Mouse (Mus musculus) kidney, postnatal 14 days (tissue): ENCODE results near the gene Rplp2.
"Not testable (repeated sequence)": the region's sequence is repeated elsewhere in the genome, so short reads cannot be mapped to it uniquely, and the experiment has no call there.

Experiments
- DNase-seq: peaks from one replicate; pipeline ENCODE4 v3.0.0; 2022; ENCODE audit warnings: mixed read lengths

Gene Rplp2

DNA sequence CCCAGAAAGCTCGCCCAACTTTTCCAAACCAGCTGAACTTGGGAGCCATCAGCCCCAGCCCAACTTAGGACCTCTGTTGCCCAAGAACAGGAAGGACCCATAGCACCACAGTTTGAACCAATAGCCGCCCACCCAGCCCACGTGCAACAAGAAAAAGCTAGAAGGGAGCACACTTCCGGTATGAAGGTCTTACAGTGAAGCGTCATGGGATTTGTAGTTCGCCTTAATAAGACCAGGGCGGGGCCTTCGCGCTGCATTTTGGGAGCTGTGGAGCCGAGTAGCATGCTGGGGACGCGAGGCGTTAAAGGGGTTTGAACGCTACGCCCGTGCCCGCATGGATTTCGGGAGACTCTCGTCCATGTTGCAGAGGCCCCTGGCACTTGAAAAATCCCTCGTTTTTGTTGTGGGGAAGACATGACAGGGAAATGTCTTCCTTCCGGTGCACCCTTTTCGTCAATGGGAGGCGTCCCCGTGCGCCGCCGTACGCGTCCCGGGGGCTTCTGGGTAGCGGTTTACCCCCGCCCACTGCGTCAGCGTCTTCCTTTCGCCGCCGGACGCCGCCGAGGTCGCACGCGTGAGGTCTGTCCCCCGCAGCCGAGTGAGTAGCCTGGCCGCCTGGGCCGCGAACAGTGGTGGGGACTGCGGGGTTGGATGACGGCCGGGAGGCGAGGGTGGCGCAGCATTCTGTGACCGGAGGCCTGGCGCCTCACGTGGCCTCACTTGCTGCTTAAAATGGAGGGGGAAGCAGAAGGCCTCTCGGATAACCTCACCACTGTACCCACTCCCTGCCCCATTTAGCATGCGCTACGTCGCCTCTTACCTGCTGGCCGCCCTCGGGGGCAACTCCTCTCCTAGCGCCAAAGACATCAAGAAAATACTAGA lies at the start of gene Rplp2:
Gene Rplp2 (plus strand): TSS at position 261 of the 882 bp plus-strand sequence.
- DNase-seq: peak; percentile 95

DNA sequence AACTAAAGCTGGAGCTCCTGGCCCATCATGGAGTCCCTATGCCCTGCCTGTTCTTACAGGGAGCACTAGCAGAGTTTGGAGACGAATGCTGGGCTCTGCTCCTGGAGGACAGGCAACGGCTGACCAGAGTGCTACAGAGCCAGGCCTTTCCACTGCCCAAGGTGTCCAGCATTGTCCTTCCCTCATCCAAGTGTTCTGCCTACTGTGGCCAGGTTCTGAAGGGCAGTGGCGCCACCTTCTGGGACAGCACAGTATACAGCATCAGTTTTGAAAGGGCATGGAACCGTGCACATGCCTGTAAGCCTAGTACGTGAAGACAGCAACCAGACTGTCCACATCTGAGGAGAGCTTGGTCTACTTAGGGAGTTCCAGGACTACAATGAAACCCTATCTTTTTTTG lies 43.9 kb upstream of the Rplp2 start:
- peak; percentile 67 for DNase-seq

DNA sequence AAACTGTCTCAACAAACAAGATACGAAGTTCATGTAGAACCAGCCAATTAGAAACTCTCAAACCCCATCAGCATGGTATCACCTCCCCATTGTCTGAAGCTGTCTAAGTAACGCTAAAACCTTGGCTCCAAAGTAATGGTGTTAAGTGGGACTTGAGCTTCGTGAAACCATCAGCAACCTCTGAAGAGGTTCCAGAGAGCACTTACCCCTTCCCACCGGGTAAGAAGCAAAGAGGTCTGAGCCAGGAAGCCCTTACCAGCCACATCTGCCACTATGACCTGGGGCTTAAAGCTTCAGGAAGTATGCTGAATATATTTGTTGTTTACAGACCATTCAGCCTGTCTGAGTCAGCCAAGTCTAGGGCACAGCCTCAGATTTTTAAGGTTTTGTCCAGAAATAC lies 41.7 kb upstream of the Rplp2 start:
- no peak for DNase-seq

GRCm38 (mm10) chr7:141407670-141408069 lies 39.5 kb upstream of the Rplp2 start:
- DNase-seq: not testable (repeated sequence)

DNA sequence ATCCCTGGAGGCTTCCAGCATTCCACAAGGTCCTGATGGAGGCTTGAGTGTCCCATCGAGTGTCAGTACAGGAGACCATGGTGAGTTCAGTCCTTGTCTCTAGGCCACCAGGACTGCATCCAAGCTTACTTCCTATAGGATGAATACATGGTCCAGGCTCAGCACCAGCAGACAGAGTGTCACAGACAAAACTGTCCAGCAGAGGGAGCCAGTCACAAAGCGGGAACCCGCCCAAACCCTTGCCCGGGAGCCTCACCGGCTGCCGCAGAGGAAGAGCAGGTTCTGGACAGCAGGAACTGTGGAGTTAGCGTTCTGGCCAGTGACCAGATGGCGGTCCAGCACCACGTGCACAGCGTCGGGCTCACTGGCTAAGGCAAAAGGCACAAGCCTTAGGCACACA lies 38.3 kb upstream of the Rplp2 start:
- peak; percentile 89 for DNase-seq

DNA sequence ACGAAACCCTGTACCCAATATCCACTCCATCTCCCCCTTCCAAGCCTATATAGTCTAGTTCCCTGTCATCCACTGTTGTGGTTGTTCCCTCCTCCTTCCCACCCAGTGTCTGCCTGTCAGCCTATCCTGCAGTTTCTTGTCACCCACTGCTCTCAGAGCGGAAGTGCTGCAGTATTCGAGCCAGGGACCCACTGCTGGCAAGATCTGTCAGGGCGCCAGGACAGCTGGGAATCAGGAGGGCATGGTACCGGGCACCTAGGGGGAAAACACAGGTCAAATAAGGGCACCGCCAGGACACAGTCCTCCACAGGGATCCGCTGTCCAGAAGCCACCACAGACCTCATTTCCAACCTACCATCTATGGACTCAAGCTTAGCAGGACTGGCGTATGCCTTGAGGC lies 36.5 kb upstream of the Rplp2 start:
- DNase-seq: no peak

GRCm38 (mm10) chr7:141411667-141412066 lies 35.5 kb upstream of the Rplp2 start:
- no peak for DNase-seq

DNA sequence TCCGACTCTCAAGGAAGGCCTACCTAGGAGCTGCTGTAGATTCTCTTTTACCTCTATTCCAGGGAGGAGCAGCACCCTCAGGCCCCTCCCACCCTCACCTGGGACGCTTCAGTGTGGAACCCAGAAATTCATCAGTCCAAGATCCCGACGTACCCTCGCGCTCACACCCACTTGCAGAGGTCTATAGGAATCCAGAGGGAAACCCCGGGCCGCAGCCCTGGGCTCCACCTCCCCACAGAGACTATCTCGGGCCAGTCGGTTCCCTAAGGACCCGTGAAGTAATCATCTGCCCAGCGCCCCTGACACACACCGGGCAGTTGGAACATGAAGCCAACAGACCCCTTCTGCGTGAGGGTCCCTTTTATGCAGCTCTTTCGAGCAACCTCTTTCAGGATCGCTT lies 33.8 kb upstream of the Rplp2 start:
- no peak for DNase-seq

GRCm38 (mm10) chr7:141413809-141414584 lies 33.2 kb upstream of the Rplp2 start, which contains the start of gene Gatd1:
Gene Gatd1 (minus strand): TSS chr7:141414136.
- peak; percentile 100 for DNase-seq

DNA sequence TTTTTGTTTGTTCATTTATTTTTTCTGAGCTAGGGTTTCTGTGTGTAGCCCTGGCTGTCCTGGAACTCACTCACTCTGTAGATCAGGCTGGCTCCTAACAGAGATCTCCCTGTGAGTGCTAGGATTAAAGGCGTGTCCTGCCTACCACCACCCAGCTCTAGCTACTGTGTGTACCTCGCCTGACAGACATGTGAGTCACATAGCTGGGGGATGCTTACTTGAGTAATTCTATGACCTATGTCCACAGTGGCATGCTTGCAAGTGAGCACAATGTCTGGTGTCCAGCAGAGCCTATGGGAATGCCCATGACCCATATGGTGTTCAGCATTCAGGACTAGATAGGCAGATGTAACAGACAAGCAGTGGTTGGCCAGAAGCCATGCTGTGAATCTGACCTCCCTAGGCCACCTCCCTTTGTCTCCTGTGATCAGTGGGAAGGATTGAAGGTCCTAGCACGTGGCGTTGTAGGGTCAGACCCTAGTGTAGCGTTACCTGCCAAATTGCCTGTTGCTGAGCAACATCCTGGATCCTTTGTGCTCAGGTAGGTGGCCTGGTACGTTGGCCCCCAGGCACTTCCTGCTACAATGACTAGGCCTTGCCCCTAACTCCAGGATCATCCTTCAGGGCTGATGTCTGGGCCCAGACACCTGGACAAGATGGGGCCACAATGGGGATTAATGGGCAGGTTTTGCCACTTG lies 30.9 kb upstream of the Rplp2 start:
- no peak for DNase-seq

GRCm38 (mm10) chr7:141417731-141418681 lies 29.2 kb upstream of the Rplp2 start:
- DNase-seq: no peak

- DNase-seq: peak; percentile 51
Observed at GRCm38 (mm10) chr7:141418970-141419369, 28.2 kb upstream of the Rplp2 start.

GRCm38 (mm10) chr7:141420030-141420702 lies 27.0 kb upstream of the Rplp2 start:
- DNase-seq: no peak

GRCm38 (mm10) chr7:141423811-141424210 lies 23.4 kb upstream of the Rplp2 start:
- no peak for DNase-seq

DNA sequence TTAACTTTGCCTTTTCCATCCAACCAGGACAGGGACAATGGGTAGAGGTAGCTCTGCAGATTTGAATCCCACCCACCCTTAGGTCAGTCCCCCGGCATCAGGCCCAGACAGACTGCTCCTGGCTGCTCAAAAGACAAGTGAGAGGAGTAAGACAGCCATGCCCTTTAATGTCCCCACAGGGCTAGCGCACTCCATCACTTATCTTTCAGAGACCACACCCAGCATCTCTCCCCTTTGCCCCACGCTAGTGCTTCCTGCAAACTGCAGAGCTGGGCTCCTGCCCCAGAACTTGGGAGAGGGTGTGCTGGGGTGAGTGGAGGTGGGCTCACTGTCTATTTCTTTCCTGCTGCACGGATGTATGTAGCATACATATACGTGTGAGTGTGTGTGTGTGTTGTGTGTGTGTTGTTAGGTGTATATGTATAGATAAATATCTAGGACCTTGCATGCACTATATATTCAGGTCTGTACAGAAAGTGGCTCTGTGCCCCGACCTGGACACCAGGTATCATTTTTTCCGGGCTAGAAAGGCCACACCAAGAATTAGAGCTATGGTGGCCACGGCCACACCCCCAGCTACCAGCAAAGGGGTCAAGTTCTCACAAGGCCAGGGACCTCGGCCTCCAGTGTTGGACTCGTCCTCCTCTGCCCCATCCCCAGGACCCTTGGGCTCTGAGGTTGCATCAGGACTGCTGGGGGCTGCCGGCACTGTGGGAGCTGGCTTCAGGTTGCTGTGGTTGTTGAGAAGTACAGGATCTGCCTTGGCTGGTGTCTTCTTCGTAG lies 20.0 kb upstream of the Rplp2 start:
- DNase-seq: no peak

- no peak for DNase-seq
Observed at GRCm38 (mm10) chr7:141428701-141429100, 18.5 kb upstream of the Rplp2 start.

DNA sequence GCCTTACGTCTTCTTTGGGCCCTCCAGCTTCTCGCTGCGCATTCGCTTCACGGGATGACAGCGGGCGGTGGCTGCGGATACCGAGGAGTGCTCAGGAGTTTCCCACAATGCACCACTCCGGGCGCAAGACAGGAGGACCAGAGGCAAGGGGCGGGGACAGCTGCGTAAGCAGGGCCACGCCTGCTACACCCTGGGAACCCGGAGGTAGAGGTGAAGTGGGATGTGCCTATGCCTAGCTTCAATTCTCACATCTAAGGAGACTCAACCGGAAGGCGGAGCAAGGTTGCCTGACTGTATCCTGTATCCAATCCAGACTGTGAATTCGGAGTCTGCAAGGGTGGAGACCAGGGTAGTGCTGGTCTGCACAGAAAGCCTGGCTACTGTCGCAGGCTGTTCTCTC lies 17.9 kb upstream of the Rplp2 start, which contains the start of gene Cend1:
Gene Cend1 (minus strand): TSS at position 182 of the 400 bp plus-strand sequence.
- DNase-seq: peak; percentile 44

GRCm38 (mm10) chr7:141429840-141430584 lies 17.2 kb upstream of the Rplp2 start:
- no peak for DNase-seq

DNA sequence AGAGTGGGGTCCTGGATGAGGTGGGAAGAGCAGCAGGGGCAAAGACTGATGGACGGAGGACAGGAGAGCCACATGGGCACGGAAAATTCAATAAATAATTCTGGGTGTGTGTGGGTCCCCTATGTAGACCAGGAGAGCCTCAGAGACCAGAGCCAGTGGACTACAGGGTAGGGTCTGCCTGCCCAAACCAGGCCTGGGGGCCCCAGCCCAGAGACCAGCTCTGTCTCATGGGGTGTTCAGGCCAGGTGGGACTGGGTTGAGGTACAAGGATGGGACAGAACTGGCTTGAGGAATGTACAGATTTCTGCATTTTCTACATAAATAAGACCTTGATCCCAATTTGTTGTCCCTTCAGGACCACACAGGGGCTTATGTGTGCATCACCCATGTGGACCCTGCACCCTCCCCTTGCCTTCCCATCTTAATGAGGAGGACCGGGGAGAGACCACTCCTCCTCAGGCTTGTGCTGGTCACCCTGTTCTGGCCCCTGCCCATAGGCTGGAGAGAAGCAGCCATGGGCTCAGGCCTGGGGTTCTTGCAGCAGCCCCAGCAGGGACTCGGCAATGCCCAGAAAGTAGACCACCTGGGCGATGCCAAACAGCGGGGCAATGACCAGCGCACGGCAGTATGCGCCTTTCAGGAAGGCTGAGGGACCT lies 16.5 kb upstream of the Rplp2 start:
- DNase-seq: no peak
